Mouse (Mus musculus) regulatory T cell (primary cell): ENCODE results near the gene Fstl3.

Experiments used
- in situ Hi-C: fragments of 300-600 bp; cut with MboI, MseI; formaldehyde crosslinking; loops from one replicate; pipeline ENCODE4 v1.15.1; 2025; ENCODE audit warnings: high pct_unique_total_duplicates

Gene Fstl3

GRCm38 (mm10) chr10:79811736-79812637 lies 34.9 kb downstream of the Fstl3 start:
- in situ Hi-C loops, result no loop called here

- in situ Hi-C loops, result no loop called here
Measured at GRCm38 (mm10) chr10:79814271-79814842, 37.3 kb downstream of the Fstl3 start.

- in situ Hi-C loops, result no loop called here
Measured at GRCm38 (mm10) chr10:79815671-79816494, 38.8 kb downstream of the Fstl3 start.

- in situ Hi-C loops, result no loop called here
Measured at GRCm38 (mm10) chr10:79817111-79817510, 40.0 kb downstream of the Fstl3 start.

GRCm38 (mm10) chr10:79818225-79818624 lies 41.2 kb downstream of the Fstl3 start:
- in situ Hi-C loops, result no loop called here

- in situ Hi-C loops, result no loop called here
Measured at GRCm38 (mm10) chr10:79819606-79820005, 42.5 kb downstream of the Fstl3 start.

GRCm38 (mm10) chr10:79820277-79820676 lies 43.2 kb downstream of the Fstl3 start:
- in situ Hi-C loops, result no loop called here

- in situ Hi-C loops, result no loop called here
Measured at GRCm38 (mm10) chr10:79820782-79821181, 43.7 kb downstream of the Fstl3 start, which contains the start of gene Misp. Misp (plus strand) TSS chr10:79820989.

- in situ Hi-C loops, result no loop called here
Measured at GRCm38 (mm10) chr10:79821731-79822130, 44.7 kb downstream of the Fstl3 start.

GRCm38 (mm10) chr10:79822372-79822771 lies 45.3 kb downstream of the Fstl3 start:
- in situ Hi-C loops, result no loop called here

- in situ Hi-C loops, result no loop called here
Measured at GRCm38 (mm10) chr10:79823011-79823410, 45.9 kb downstream of the Fstl3 start.

GRCm38 (mm10) chr10:79824413-79824812 lies 47.3 kb downstream of the Fstl3 start:
- in situ Hi-C loops, result no loop called here

- in situ Hi-C loops, result loop anchor here (5.0 kb wide), 1 partner anchor 91 kb away; the partner anchor contains the start of gene R3hdm4
Measured at GRCm38 (mm10) chr10:79831583-79831982, 54.5 kb downstream of the Fstl3 start.
